Mouse (Mus musculus) cortical plate, adult 2 months (tissue): Measurements from ENCODE around the gene Fstl1.

ENCODE experiments used
- CTCF ChIP-seq: fragments of 200-500 bp; IDR thresholded peaks from 2 replicates; pipeline ENCODE4 v1.5.1; 2011; ENCODE audit warnings: mild to moderate bottlenecking, control low read depth, low read length; ENCODE audit not compliant: insufficient read depth; ENCODE audit errors: extremely low read depth
- POLR2A ChIP-seq: fragments of 200-500 bp; IDR thresholded peaks from 2 replicates; pipeline ENCODE4 v1.6.1; 2011; ENCODE audit warnings: mild to moderate bottlenecking, low read length, control low read depth; ENCODE audit not compliant: insufficient read depth; ENCODE audit errors: extremely low read depth

GRCm38 (mm10) chr16:37790008-37790780 lies 13.5 kb downstream of the Fstl1 start:
- no peak for TF ChIP-seq CTCF
- TF ChIP-seq POLR2A = no peak
